Mouse (Mus musculus) telencephalon, adult 2 months (tissue): ENCODE measurements around the gene Camk2b.

Experiments used
- DNase-seq: peaks from one replicate; pipeline ENCODE4 v3.0.0-alpha.2; 2011; ENCODE audit warnings: low read depth, low spot score

Gene Camk2b

DNA sequence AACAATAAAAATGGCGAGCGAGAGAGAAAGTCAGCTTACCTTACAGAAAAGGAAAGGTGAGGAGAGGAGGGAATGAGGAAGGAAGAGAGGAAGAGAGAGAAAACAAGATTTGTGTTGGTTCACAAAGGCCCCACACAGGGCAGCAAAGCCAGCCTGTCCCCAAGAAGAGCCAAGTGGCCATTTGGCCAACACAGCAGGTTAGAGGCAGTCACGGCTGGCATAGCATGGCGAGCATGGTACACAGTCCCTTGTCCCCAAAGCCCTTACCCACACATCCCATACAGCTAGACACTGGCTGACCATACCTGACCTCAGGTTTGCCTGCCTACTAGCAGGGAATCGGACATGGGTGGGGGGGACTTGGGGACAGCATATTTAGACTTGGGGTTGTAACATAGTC, 82.5 kb downstream of the Camk2b start:
- no peak for DNase-seq

DNA sequence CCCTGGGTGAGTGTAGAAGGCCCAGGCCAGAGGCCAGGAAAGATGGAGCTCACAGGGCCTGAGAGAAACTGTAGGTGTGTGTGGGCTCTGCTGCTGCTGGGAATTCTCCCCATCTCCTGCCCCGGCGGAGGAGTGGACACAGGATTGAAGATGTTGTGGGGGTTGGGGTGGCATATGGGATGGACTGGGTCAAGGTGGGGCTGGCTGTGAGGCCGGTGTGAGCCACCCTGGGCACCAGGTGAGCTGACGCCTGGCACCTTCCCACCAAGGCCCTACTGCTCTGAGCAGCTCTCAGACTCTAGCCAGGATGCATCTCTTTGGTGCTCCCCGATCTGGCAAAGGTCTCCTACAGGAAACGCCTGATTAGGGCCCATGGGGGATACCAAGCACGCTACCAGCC, 84.8 kb downstream of the Camk2b start:
- no peak for DNase-seq

- DNase-seq = no peak
Observed at GRCm38 (mm10) chr11:5980561-5980960, 85.6 kb downstream of the Camk2b start.

DNA sequence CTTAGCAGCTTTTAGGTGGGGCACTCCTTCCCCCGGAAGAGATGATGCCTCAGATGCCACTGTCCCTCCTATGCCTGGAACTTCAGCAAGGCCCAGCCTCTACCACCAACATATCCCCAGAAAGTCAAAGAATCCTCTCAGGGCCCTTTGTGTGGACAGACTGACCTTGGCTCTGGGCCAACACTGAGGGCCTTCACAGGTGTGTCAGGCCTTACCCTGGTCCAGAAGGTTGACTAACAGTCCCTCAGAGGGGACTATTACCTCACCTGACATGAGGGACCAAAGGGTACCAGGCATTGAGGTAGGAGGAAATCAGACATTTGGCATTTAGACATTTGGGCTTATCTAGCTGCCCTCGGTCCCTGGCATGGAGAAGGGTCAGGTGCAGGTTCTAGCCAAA, 86.1 kb downstream of the Camk2b start:
- no peak for DNase-seq

- DNase-seq = no peak
Observed at GRCm38 (mm10) chr11:5979088-5979487, 87.1 kb downstream of the Camk2b start.

DNA sequence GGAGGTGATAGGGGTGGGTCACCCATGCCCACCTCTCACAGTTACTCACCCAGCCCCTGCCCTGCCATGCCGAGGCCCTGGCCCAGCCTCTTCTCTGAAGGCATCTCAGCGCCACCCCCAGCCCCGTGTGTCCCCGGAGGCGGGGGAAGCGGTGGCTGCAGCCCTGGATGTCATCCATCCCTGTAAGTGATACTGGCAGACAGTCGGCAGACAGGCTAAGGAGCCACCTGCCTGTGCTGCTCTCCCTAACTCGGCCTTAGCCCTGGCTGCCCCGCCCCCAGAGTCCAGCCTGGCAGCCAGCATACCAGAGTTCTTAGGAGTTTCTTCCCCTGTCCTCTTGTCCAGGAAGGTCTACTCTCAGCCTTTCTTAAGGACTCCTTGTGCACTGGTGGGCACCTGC, 90.1 kb downstream of the Camk2b start:
- no peak for DNase-seq

GRCm38 (mm10) chr11:5975068-5975467, 91.1 kb downstream of the Camk2b start:
- no peak for DNase-seq

- DNase-seq = no peak
Observed at GRCm38 (mm10) chr11:5974053-5974452, 92.1 kb downstream of the Camk2b start.

DNA sequence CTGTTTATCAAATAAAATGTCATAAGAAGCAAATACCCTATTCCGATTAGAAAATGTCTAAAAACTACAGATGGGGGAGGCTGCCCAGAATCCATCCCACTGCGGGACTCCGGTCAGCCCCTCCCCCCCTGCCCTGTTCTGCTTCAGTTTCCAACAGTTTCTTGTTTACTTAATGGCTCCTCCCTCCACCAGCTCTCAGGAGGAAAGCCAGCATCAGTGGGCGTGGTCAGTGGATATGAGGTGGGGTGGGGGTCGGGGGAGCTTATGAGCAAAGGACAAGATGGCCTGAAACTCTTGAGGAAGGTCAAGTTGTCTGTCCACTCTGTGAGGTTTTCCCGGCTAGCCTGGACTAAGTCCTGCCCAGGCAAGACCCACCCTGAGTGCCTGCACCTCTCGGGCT, 93.0 kb downstream of the Camk2b start:
- DNase-seq = no peak

DNA sequence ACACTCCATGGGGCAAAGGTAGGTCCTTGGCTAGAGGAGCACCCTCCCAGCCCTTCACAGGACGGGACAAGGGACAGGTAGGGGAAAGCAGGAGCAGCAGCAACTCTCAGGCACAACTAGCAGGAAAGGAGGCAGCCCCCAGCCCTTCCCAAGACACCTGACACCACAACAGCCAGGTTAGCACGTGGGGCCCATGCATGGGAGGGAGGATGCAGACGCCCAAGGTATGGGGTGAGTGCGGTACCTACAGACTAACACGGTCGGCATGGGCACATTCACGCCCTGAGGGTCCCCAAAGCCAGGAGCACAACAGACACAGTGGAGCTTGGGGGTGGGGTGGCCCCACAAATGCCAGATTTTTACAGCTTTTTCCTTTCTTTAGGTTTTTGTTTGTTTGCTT, 95.0 kb downstream of the Camk2b start:
- no peak for DNase-seq

DNA sequence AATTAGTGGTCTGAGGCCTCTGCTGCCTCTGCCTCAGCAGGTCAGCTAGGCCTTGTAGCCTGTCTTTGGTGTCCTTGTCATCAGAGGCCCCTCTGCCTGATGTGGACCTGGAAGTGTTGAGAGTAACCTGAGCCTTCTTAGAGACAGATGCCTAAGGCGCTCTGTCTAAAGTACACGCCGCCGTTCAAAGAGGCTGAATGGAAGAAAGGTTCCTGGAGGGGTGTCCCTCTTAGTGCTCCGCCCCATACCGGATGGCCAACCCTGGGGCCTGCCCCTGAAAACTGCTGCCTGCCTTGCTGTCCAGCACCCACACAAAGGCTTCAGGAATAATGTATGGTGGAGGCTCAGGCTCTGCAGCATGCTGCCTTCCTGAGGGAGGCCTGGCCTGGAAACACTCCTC, 97.9 kb downstream of the Camk2b start:
- DNase-seq = no peak

DNA sequence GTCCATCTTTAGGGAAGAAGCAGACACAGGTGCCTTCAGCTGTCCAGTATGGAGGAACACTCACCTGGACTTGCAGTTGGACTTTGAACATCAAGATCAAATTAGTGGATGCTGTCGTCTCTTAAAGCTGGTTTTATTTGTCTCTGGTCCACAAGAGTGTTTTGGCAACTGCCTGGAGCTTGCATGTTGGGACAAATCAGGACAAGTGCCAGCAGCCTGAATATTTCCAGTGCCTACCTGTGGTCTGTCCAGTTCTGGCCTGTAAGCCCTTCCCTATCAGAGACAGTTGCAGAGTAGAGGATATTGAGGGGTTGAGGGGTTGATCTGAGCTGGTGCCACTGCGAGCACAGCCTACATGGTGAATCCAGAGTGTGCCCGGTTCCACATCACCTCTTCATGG, 99.4 kb downstream of the Camk2b start:
- no peak for DNase-seq

DNA sequence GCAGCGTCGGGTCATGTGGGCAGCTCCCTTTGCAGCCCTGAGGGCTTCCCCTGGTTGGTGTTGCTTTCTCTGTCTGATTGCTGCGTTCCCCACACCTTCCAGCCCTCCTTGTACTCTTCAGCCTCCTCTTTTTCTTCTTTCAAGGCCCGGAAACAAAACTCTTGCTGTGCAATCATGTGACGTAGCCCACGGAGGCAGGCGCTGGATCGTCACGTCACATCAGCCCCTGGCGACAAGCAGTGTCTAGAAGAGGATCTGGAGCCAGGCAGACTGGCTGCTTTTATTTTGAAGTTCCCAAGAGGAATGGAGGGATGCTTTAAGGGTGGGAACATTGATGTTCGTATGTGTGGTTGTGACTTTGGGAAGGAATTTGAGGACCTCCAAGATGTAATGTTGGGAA, 100.3 kb downstream of the Camk2b start:
- DNase-seq = no peak

- DNase-seq = peak; percentile 77
Observed at GRCm38 (mm10) chr11:5960051-5960450, 106.1 kb downstream of the Camk2b start.

DNA sequence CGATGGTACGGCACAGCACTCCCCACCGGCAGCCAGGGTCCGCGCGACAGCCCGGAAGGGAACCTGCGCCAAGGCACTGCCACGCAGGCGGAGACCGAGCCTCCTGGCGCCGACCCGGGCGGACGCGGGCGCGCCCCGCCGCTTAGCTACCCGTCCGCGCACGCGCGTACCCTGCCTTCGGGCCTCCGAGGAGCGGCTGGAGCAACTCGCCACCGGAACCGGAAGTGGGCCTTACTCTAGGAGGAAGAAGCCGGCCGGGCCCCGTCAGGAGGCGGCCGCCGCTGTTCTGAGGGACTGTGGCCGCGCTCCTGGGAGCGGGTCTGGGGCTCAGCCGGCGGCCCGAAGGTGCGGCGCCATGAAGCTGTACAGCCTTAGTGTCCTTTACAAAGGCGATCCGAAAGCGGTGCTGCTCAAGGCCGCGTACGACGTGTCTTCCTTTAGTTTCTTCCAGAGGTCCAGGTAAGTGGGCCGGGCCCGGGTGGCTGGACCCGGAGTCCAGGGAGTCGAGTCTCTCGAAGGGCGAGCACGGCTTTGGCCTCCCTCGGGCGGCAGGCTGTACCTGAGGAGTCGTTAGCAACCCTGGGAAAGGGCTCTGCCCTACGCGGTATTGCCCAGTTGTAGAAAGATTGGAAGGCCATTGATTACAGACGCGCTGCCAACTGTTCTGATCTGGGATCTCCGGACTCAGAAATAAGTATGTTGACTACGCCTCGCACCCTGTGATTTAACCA, 110.5 kb downstream of the Camk2b start, which contains the start of gene Ykt6:
TSS of gene Ykt6 (plus strand) at position 148 of the 731 bp plus-strand sequence.
- peak; percentile 94 for DNase-seq

DNA sequence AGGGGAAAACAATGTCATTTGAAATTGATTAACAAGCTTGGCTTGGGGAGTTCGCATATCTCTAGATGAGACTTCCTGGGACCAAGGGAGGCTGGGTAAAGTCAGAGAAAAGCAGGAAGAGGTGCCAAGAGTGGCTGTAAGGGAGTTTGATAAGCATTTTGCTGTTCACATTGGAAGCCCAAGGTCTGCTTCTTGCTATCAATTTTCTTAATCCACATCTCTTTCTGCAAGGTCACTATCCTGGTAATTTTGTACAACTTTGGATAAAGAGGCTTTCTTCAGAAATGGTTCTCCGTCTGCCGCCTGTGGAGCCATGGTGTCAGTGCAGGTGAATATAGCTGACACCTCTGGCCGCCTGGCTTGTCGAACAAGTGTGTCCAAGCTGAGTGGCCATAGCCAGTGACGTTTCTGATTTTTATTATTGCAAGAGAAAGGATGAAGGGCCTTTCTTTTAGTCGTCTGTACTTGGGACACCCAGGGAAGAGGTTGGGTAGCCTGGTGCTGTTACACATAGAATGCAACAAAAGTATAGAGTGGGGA, 111.1 kb downstream of the Camk2b start:
- DNase-seq = no peak

GRCm38 (mm10) chr11:5954435-5954834, 111.7 kb downstream of the Camk2b start:
- no peak for DNase-seq

DNA sequence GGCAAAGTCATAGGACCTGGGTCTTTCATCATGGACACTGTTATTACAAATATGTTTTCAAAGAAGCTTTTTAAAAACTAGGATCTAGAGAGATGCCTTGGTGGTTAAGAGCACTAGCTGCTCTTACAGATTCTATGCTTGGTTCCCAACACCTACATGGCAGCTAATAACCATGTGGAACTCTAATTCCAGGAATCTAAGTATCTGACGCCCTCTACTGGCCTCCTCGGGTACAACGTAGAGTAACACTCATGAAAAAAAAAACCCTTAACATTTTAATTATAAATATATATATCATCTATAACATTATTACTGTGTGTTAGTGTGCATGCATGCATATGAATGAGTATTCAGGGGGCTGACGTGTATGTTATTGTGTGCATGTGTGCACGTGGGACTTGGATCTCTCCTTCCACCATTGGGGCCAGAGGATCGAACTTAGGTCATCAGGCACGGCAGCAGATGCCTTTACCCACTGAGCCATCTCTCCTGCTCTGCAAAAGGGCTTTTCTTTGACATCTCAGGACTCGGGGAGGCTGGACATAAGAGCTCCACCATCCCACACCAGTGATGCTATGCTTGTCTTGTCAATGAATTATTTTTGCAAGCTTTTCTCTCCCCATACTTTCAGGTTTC, 112.9 kb downstream of the Camk2b start:
- no peak for DNase-seq

DNA sequence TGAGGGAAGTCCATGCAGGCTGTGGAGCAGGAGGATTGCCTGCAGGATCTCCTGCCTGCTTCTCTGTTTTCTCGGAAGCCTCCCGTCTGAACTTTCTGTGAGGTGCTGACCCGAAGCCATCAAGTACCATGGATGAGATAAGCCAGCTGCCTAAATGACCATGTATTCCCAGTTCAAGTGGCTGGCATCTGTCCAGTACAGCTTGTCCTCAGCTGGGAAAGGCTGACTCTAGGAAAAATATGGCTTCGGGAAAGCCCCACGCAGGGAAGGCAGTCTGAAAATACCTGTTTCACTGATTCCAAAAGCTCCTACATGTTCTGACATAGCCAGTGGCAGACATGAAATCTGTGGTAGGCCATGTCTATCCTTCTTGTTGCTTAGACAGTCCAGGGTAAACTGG, 113.7 kb downstream of the Camk2b start:
- no peak for DNase-seq

- DNase-seq = no peak
Observed at GRCm38 (mm10) chr11:5949586-5950352, 116.4 kb downstream of the Camk2b start, which contains the start of gene Gck. Gene Gck (minus strand): TSS chr11:5950081.

- DNase-seq = no peak
Observed at GRCm38 (mm10) chr11:5948546-5949250, 117.5 kb downstream of the Camk2b start.

DNA sequence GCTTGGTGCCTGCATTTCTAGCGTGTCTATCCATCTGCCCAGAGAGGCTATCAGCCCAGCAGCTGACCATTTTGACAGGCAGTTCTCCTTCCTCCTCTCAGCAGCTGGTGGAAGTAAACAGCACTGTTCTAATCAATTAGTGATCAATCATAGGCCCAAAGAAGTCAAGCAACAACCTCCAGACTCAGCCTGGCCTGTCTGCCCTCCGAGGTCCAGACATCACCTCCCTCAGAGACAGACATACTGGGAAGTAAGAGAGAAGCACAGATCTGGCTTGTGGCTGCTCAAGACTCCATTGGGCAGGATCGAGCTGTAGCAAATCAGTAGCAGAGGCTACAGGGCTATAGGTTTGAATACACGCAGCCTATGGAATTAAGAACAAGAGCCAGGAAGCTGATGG, 118.4 kb downstream of the Camk2b start:
- DNase-seq = no peak
